Mouse (Mus musculus) megakaryocyte, embryonic 14.5 days (primary cell): ENCODE measurements around the gene Prkaca. TPM values are rescaled to one million over a fixed set of nuclear protein-coding genes. Genes with fewer than 3 reads are reported as not detected.
A peak's percentile ranks its signal among the peaks of the same experiment; 100 is the strongest.
"Not testable (repeated sequence)": the region's sequence is repeated elsewhere in the genome, so short reads cannot be mapped to it uniquely, and the experiment has no call there.

Experiments used
- H3K27me3 ChIP-seq: replicated peaks from 2 replicates; pipeline ENCODE3; 2012; ENCODE audit warnings: inconsistent platforms
- H3K36me3 ChIP-seq: replicated peaks from 2 replicates; pipeline ENCODE3; 2012; ENCODE audit warnings: low read length, inconsistent platforms, mixed read lengths
- H3K4me1 ChIP-seq: 2 replicates; pipeline ENCODE4 v1.6.1; 2012; ENCODE audit warnings: inconsistent platforms
- H3K4me3 ChIP-seq: replicated peaks from 2 replicates; pipeline ENCODE3; 2012; ENCODE audit warnings: moderate library complexity, mild to moderate bottlenecking, inconsistent platforms
- H3K9me3 ChIP-seq: 2 replicates; pipeline ENCODE4 v1.6.1; 2012; ENCODE audit warnings: inconsistent platforms
- FLI1 ChIP-seq: IDR thresholded peaks from 2 replicates; pipeline ENCODE4 v1.6.1; 2012; ENCODE audit warnings: low read length, inconsistent platforms, mixed read lengths
- GATA1 ChIP-seq: IDR thresholded peaks from 3 replicates; pipeline ENCODE4 v1.6.1; 2012; ENCODE audit warnings: mixed read lengths, low read length, inconsistent platforms, borderline replicate concordance
- polyA plus RNA-seq: library from polyadenylated mRNA; stranded (reverse); fragments of >175 nt; gene quantifications from 2 replicates; pipeline ENCODE4 v1.2.3, GENCODE M21; 2012; ENCODE audit warnings: low replicate concordance; ENCODE audit not compliant: insufficient read depth

The Prkaca gene
- polyA plus RNA-seq, 1 experiment: 30.8 TPM

- Histone ChIP-seq H3K4me1 (peaks cover 67% of the 10 kb centered on the region), H3K36me3 (peaks cover 32% of the 10 kb centered on the region), H3K27me3 (no peaks in the 10 kb centered on the region), H3K4me3 (peak overlapping the region; percentile 100), H3K9me3 (no peaks in the 10 kb centered on the region)
- TF ChIP-seq GATA1 (no peak), FLI1 (no peak)
Measured at GRCm38 (mm10) chr8:83973161-83974031, 603 bp downstream of the Prkaca start.

- no peaks in the 10 kb centered on the region for H3K27me3 ChIP-seq
- no peak for TF ChIP-seq FLI1
- TF ChIP-seq GATA1: no peak
- H3K36me3 ChIP-seq: peaks cover 31% of the 10 kb centered on the region
- peak overlapping the region; percentile 29 for H3K4me3 ChIP-seq
- peaks cover 78% of the 10 kb centered on the region for H3K4me1 ChIP-seq
- H3K9me3 ChIP-seq: no peaks in the 10 kb centered on the region
Measured at GRCm38 (mm10) chr8:83974521-83974920, 1.7 kb downstream of the Prkaca start.

GRCm38 (mm10) chr8:83976101-83976630 lies 3.4 kb downstream of the Prkaca start:
- Histone ChIP-seq H3K4me3 (peak overlapping the region; percentile 81), H3K36me3 (peaks cover 43% of the 10 kb centered on the region)
- TF ChIP-seq FLI1: no peak
- no peak for TF ChIP-seq GATA1

GRCm38 (mm10) chr8:83976779-83977350 lies 4.1 kb downstream of the Prkaca start:
- Histone ChIP-seq H3K4me1 (peaks cover 85% of the 10 kb centered on the region), H3K4me3 (peak overlapping the region; percentile 81), H3K36me3 (peaks cover 50% of the 10 kb centered on the region), H3K27me3 (no peaks in the 10 kb centered on the region), H3K9me3 (no peaks in the 10 kb centered on the region)
- TF ChIP-seq FLI1 (no peak), GATA1 (no peak)

More at GRCm38 (mm10) chr8:83976101-83976630, 3.4 kb downstream of the Prkaca start:
- H3K9me3 ChIP-seq: no peaks in the 10 kb centered on the region
- peaks cover 86% of the 10 kb centered on the region for H3K4me1 ChIP-seq
- no peaks in the 10 kb centered on the region for H3K27me3 ChIP-seq

GRCm38 (mm10) chr8:83977646-83978045 lies 4.9 kb downstream of the Prkaca start:
- TF ChIP-seq FLI1 (no peak), GATA1 (no peak)
- Histone ChIP-seq H3K27me3 (no peaks in the 10 kb centered on the region), H3K4me3 (peak overlapping the region; percentile 81), H3K36me3 (peaks cover 58% of the 10 kb centered on the region), H3K4me1 (peaks cover 87% of the 10 kb centered on the region), H3K9me3 (no peaks in the 10 kb centered on the region)

- Histone ChIP-seq H3K36me3 (peaks cover 58% of the 10 kb centered on the region), H3K4me1 (peaks cover 85% of the 10 kb centered on the region), H3K27me3 (no peaks in the 10 kb centered on the region), H3K9me3 (no peaks in the 10 kb centered on the region), H3K4me3 (peak overlapping the region; percentile 81)
- no peak for TF ChIP-seq GATA1
Measured at GRCm38 (mm10) chr8:83978200-83978599, 5.4 kb downstream of the Prkaca start.

GRCm38 (mm10) chr8:83980250-83980649 lies 7.5 kb downstream of the Prkaca start:
- Histone ChIP-seq H3K4me3 (no peak overlapping the region), H3K27me3 (no peaks in the 10 kb centered on the region), H3K9me3 (no peaks in the 10 kb centered on the region), H3K4me1 (peaks cover 68% of the 10 kb centered on the region), H3K36me3 (peaks cover 69% of the 10 kb centered on the region)
- TF ChIP-seq FLI1: no peak
- no peak for TF ChIP-seq GATA1

GRCm38 (mm10) chr8:83980845-83981244 lies 8.1 kb downstream of the Prkaca start:
- H3K36me3 ChIP-seq: peaks cover 74% of the 10 kb centered on the region
- H3K4me1 ChIP-seq: peaks cover 64% of the 10 kb centered on the region
- no peaks in the 10 kb centered on the region for H3K27me3 ChIP-seq
- no peaks in the 10 kb centered on the region for H3K9me3 ChIP-seq
- TF ChIP-seq GATA1 (no peak), FLI1 (no peak)
- no peak overlapping the region for H3K4me3 ChIP-seq

- Histone ChIP-seq H3K36me3 (peaks cover 80% of the 10 kb centered on the region), H3K4me1 (peaks cover 58% of the 10 kb centered on the region), H3K4me3 (no peak overlapping the region), H3K27me3 (no peaks in the 10 kb centered on the region), H3K9me3 (no peaks in the 10 kb centered on the region)
- TF ChIP-seq GATA1: no peak
- no peak for TF ChIP-seq FLI1
Measured at GRCm38 (mm10) chr8:83981533-83981932, 8.7 kb downstream of the Prkaca start.

GRCm38 (mm10) chr8:83982449-83982848 lies 9.7 kb downstream of the Prkaca start:
- peaks cover 55% of the 10 kb centered on the region for H3K4me1 ChIP-seq
- TF ChIP-seq FLI1 (no peak), GATA1 (no peak)
- no peaks in the 10 kb centered on the region for H3K9me3 ChIP-seq
- H3K27me3 ChIP-seq: no peaks in the 10 kb centered on the region
- no peak overlapping the region for H3K4me3 ChIP-seq
- peaks cover 87% of the 10 kb centered on the region for H3K36me3 ChIP-seq

- Histone ChIP-seq H3K36me3 (peaks cover 87% of the 10 kb centered on the region), H3K4me1 (peaks cover 55% of the 10 kb centered on the region)
- H3K4me3 ChIP-seq, H3K9me3 ChIP-seq, H3K27me3 ChIP-seq: not testable (repeated sequence)
Measured at GRCm38 (mm10) chr8:83983222-83983621, 10.4 kb downstream of the Prkaca start.
